Mouse (Mus musculus) limb, embryonic 14.5 days (tissue): ENCODE results near the gene Tfb2m. TPM values are rescaled to one million over a fixed set of nuclear protein-coding genes. Genes with fewer than 3 reads are reported as not detected.

ENCODE experiments used
- ATAC-seq: fragments of 200-750 bp; cut with Nextera tagmentation; 2 replicates; pipeline ENCODE4 v1.8.0; 2017; ENCODE audit warnings: low read depth, moderate number of reproducible peaks, moderate TSS enrichment; ENCODE audit not compliant: low FRiP score
- DNase-seq: peaks from one replicate; pipeline ENCODE4 v3.0.0-alpha.2; 2015; ENCODE audit warnings: low spot score
- H3K27ac ChIP-seq: fragments of 300-500 bp; sonication (generic); replicated peaks from 2 replicates; pipeline ENCODE4 v1.5.1; 2014; ENCODE audit warnings: low read depth, mild to moderate bottlenecking, low read length, moderate library complexity, mixed read lengths
- H3K27me3 ChIP-seq: fragments of 300-500 bp; sonication (generic); 2 replicates; pipeline ENCODE4 v1.6.1; 2014; ENCODE audit warnings: low read length, mixed read lengths; ENCODE audit not compliant: control insufficient read depth, insufficient read depth
- H3K36me3 ChIP-seq: fragments of 300-500 bp; sonication (generic); 2 replicates; pipeline ENCODE4 v1.6.1; 2014; ENCODE audit warnings: mild to moderate bottlenecking, low read length, moderate library complexity, mixed read lengths; ENCODE audit not compliant: control insufficient read depth, insufficient read depth
- H3K4me1 ChIP-seq: fragments of 300-500 bp; sonication (generic); 2 replicates; pipeline ENCODE4 v1.6.1; 2014; ENCODE audit warnings: antibody characterized with exemption, low read length, mixed read lengths; ENCODE audit not compliant: control insufficient read depth, insufficient read depth
- H3K4me2 ChIP-seq: fragments of 300-500 bp; sonication (generic); replicated peaks from 2 replicates; pipeline ENCODE4 v1.6.1; 2014; ENCODE audit warnings: low read depth, mild to moderate bottlenecking, low read length, moderate library complexity; ENCODE audit not compliant: severe bottlenecking
- H3K4me3 ChIP-seq: fragments of 300-500 bp; sonication (generic); replicated peaks from 2 replicates; pipeline ENCODE4 v1.5.1; 2014; ENCODE audit warnings: low read length
- H3K9ac ChIP-seq: fragments of 300-500 bp; sonication (generic); 2 replicates; pipeline ENCODE4 v1.6.1; 2014; ENCODE audit warnings: mild to moderate bottlenecking, low read depth, low read length, moderate library complexity; ENCODE audit not compliant: severe bottlenecking
- H3K9me3 ChIP-seq: fragments of 300-500 bp; sonication (generic); 2 replicates; pipeline ENCODE4 v1.6.1; 2016; ENCODE audit warnings: low read length; ENCODE audit not compliant: control insufficient read depth
- POLR2A ChIP-seq: fragments of 200-500 bp; IDR thresholded peaks from 2 replicates; pipeline ENCODE4 v1.8.0; 2012; ENCODE audit warnings: inconsistent platforms, mild to moderate bottlenecking, moderate library complexity, borderline replicate concordance; ENCODE audit not compliant: insufficient read depth, insufficient read length; ENCODE audit errors: extremely low read depth
- WGBS: fragments of 180-500 bp; shearing (Covaris S2); extraction: QIAGEN DNeasy Blood & Tissue Kit; methylation state at CpG from one replicate; pipeline ENCODE4 v1.1.7; 2014; 5-methylcytosine and 5-hydroxymethylcytosine counted together
- polyA plus RNA-seq, 2 experiments: library from polyadenylated mRNA; depleted of rRNA in 1 of 2; stranded (reverse) in 1 of 2; unstranded in 1 of 2; fragments of >200 nt; fragmentation: Nextera tagmentation in 1 of 2; extraction: Ambion mirVana in 1 of 2; gene quantifications; 2 replicates each; pipeline versions ENCODE4 v1.2.1 to v1.2.3; 2012 to 2014

Gene Tfb2m
- polyA plus RNA-seq, 2 experiments: 20.2 to 31.3 TPM

- Histone ChIP-seq H3K4me2 (no peak overlapping the region), H3K9ac (no peak overlapping the region), H3K4me1 (peaks cover 11% of the 10 kb centered on the region), H3K27ac (no peak overlapping the region), H3K27me3 (no peaks in the 10 kb centered on the region), H3K9me3 (no peaks in the 10 kb centered on the region), H3K36me3 (no peaks in the 10 kb centered on the region), H3K4me3 (no peak overlapping the region)
- TF ChIP-seq POLR2A: no peak
- no peak for DNase-seq
- 93% methylated on average over 5 of the region's 5 CpGs for WGBS
- no peak for ATAC-seq
Measured at GRCm38 (mm10) chr1:179548996-179549752, 3.1 kb upstream of the Tfb2m start.

GRCm38 (mm10) chr1:179548220-179548619 is 2.2 kb upstream of the Tfb2m start:
- Histone ChIP-seq H3K27ac (no peak overlapping the region), H3K36me3 (no peaks in the 10 kb centered on the region), H3K27me3 (no peaks in the 10 kb centered on the region), H3K4me1 (peaks cover 11% of the 10 kb centered on the region), H3K9ac (no peak overlapping the region), H3K9me3 (no peaks in the 10 kb centered on the region), H3K4me2 (no peak overlapping the region), H3K4me3 (no peak overlapping the region)
- no peak for DNase-seq
- no peak for TF ChIP-seq POLR2A
- 69% methylated on average over 11 of the region's 11 CpGs for WGBS
- ATAC-seq: no peak

- peak overlapping the region; percentile 71 for H3K4me3 ChIP-seq
- ATAC-seq (no peak), DNase-seq (no peak)
- H3K9me3 ChIP-seq: no peaks in the 10 kb centered on the region
- no peak for TF ChIP-seq POLR2A
- H3K4me1 ChIP-seq: peaks cover 11% of the 10 kb centered on the region
- peak overlapping the region; percentile 59 for H3K4me2 ChIP-seq
- H3K27me3 ChIP-seq: no peaks in the 10 kb centered on the region
- 5% methylated on average over 5 of the region's 5 CpGs for WGBS
- peak overlapping the region; percentile 72 for H3K9ac ChIP-seq
- no peaks in the 10 kb centered on the region for H3K36me3 ChIP-seq
- 0 out of 2 replicates have a peak overlapping the region, but pooled peaks have one; percentile 80 for H3K27ac ChIP-seq
Measured at GRCm38 (mm10) chr1:179547176-179547575, 1.1 kb upstream of the Tfb2m start.

DNA sequence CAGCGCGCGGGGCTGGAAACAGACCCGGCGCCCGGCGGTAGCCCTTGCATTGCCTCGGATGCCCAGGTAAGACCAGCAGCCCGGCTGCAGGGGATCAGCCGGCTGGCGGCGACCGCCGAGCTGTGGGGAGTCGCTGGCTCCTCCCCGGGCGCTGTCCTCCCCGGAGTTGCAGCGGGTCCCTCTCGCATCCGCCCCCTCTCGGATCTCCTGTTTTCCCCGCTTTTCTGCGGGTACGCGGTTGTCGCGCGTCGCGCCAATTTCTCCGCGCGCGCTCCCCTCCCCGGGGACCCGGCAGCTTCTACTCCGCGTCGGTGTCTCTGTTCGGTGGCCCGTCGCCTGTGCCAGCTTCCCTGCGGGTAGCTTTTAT is 467 bp upstream of the Tfb2m start:
- H3K9ac ChIP-seq: peak overlapping the region; percentile 72
- H3K9me3 ChIP-seq: no peaks in the 10 kb centered on the region
- H3K4me2 ChIP-seq: peak overlapping the region; percentile 59
- peak overlapping the region; percentile 80 for H3K27ac ChIP-seq
- H3K36me3 ChIP-seq: no peaks in the 10 kb centered on the region
- H3K4me1 ChIP-seq: peaks cover 11% of the 10 kb centered on the region
- ATAC-seq (peak; percentile 81), DNase-seq (no peak)
- H3K27me3 ChIP-seq: no peaks in the 10 kb centered on the region
- 0% methylated on average over 21 of the region's 44 CpGs for WGBS
- peak overlapping the region; percentile 71 for H3K4me3 ChIP-seq
- no peak for TF ChIP-seq POLR2A

DNA sequence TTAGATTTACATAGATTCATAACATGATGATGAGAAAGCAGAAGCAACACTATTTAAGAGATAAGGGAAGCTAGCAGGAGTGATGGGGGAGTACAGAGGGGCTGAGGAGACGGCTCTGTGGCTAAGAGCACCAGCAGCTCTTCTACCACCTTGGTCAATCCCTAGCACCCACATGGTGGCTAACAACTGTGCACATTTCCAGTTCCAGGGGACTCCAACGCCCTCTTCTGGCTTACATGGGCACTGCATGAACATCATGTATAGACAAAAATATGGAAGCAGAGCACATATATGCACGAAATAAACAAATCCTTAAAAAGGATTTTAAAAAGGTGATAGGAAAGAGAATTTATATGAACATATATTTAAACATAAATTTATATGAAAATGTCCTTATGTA is 4.6 kb downstream of the Tfb2m start:
- H3K4me1 ChIP-seq: peaks cover 3% of the 10 kb centered on the region; the same call in 1 of the 2 replicates
- H3K36me3 ChIP-seq: peaks cover 26% of the 10 kb centered on the region
- H3K4me3 ChIP-seq: no peak overlapping the region
- DNase-seq (no peak), ATAC-seq (no peak)
- H3K9me3 ChIP-seq: no peaks in the 10 kb centered on the region
- no peak overlapping the region for H3K4me2 ChIP-seq
- no peak overlapping the region for H3K9ac ChIP-seq
- H3K27ac ChIP-seq: no peak overlapping the region
- TF ChIP-seq POLR2A: no peak
- WGBS: 63% methylated on average over 3 of the region's 3 CpGs
- H3K27me3 ChIP-seq: no peaks in the 10 kb centered on the region
